Mouse (Mus musculus) cerebellum, adult 2 months (tissue): ENCODE data around the gene Prr13.

Source experiments
- CTCF ChIP-seq: fragments of 200-500 bp; IDR thresholded peaks from 2 replicates; pipeline ENCODE4 v1.5.1; 2011; ENCODE audit warnings: low read depth, mild to moderate bottlenecking, control low read depth, low read length, moderate library complexity, borderline replicate concordance; ENCODE audit not compliant: insufficient read depth
- POLR2A ChIP-seq: fragments of 200-500 bp; IDR thresholded peaks from 2 replicates; pipeline ENCODE4 v1.6.1; 2011; ENCODE audit warnings: low read length, control low read depth, borderline replicate concordance; ENCODE audit not compliant: insufficient read depth

DNA sequence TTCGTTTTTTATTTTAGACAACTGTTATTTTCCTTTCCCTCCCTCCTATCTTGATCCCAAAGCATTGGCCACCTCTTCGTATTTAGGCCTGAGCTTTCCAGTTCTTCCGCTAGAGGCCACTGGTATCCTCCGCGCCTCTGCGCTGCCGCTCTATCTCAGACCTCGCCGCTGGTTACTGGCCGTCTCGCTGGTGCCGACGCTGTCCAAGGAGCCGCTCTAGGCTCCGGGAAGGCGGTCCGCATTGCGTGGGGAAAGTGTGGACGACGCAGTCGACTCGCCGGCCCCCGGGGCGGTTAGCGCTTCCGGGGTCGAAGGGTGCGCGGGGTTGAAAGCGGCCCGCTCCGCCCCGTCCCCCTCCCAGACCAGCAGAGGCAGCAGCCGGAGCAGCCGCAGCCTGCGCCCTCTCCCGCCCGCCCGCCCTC lies 11.4 kb downstream of the Prr13 start, which contains the start of gene Pcbp2:
- TF ChIP-seq CTCF: peak; percentile 74
- TF ChIP-seq POLR2A: peak; percentile 45; the same call in 1 of the 2 replicates
